8 mouse cellular contexts compared by ENCODE assay signal in the genomic region with DNA sequence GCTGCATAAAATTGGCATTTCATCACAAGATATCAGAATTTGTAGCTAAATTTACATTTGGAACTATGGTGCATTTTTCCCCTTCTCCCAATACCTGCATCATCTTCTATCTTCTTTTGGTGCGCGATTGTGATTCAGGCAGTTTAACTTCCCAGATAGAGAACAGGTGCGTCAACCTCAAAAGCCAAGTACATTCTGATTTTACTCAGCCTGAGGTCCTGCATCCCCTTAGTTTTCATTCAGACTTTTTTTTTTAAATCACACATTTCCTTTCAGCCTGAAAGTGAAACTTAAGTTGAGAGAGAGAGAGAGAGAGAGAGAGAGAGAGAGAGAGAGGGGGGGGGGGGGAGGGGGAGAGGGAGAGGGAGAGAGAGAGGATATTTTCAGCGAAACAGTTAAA. TPM values are rescaled to one million over a fixed set of nuclear protein-coding genes. Genes with fewer than 3 reads are reported as not detected.
DNase-seq lines count a peak whose midpoint lies in the region; ATAC-seq and TF ChIP-seq lines count a peak whose summit lies in the region.

No protein-coding gene starts in this region.

- 0 out of 2 replicates have a peak, but pooled peaks cover 3% of the 10 kb centered on the region for H3K4me1 ChIP-seq in heart, embryonic 10.5 days
- 0 out of 2 replicates have a peak, but pooled peaks cover 3% of the 10 kb centered on the region for H3K4me1 ChIP-seq in liver, postnatal 0 days (ENCODE audit: insufficient read depth)

- no peak for TF ChIP-seq EP300 in liver, postnatal 0 days (IDR thresholded peaks at IDR 0.05; ENCODE audit: low read depth)

- intact Hi-C loops in heart, postnatal 14 days (cut with DNase I): no loop called here

- no peak for DNase-seq in heart, embryonic 10.5 days (ENCODE audit: low spot score)
- no peak for DNase-seq in heart, postnatal 14 days
- no peak for DNase-seq in liver, postnatal 0 days
- DNase-seq in yolk sac, embryonic 10.5 days (ENCODE audit: low spot score): no peak
- no peak for DNase-seq in urinary bladder, postnatal 14 days (ENCODE audit: low spot score)
- no peak for DNase-seq in right cerebral cortex, postnatal 4 days

- H3K27me3 ChIP-seq in heart, embryonic 10.5 days (ENCODE audit: insufficient read depth, poor library complexity, severe bottlenecking): no peaks in the 10 kb centered on the region
- no peaks in the 10 kb centered on the region for H3K27me3 ChIP-seq in liver, postnatal 0 days (ENCODE audit: insufficient read depth, low read length)

- 49% methylated on average over 4 of the region's 4 CpGs for WGBS in heart, embryonic 10.5 days
- 40% methylated on average over 4 of the region's 4 CpGs for WGBS in liver, postnatal 0 days (ENCODE audit: insufficient replicate concordance)

- no peaks in the 10 kb centered on the region for H3K9me3 ChIP-seq in heart, embryonic 10.5 days
- H3K9me3 ChIP-seq in liver, postnatal 0 days (ENCODE audit: low read length): no peaks in the 10 kb centered on the region

- H3K4me2 ChIP-seq in liver, postnatal 0 days (ENCODE audit: low read depth, low read length): peak overlapping the region; percentile 77

- no peak for TF ChIP-seq CTCF in liver, postnatal 0 days (IDR thresholded peaks at IDR 0.05; ENCODE audit: low read depth)

- peak; percentile 61 for ATAC-seq in CD4-positive, CD25-positive, alpha-beta regulatory T cell, adult 4 months
- ATAC-seq in hematopoietic stem cell, adult 5-6 weeks (replicated peaks in 1 of 2; ENCODE audit: insufficient read depth in 1 of 2, low FRiP score in 2 of 2, low TSS enrichment in 1 of 2, low read depth in 1 of 2, poor library complexity in 2 of 2, severe bottlenecking in 2 of 2): peak; percentile 15 to 19; a peak in 1 of 4 replicates
- peak; percentile 33; the same call in 1 of the 2 replicates for ATAC-seq in liver, postnatal 0 days

- peak overlapping the region; percentile 55 for H3K4me3 ChIP-seq in heart, embryonic 10.5 days
- H3K4me3 ChIP-seq in liver, postnatal 0 days (ENCODE audit: low read depth, low read length): peak overlapping the region; percentile 63

- peak overlapping the region; percentile 77; the same call in 1 of the 2 replicates for H3K27ac ChIP-seq in heart, embryonic 10.5 days
- H3K27ac ChIP-seq in liver, postnatal 0 days (ENCODE audit: low read depth): peak overlapping the region; percentile 87

- H3K36me3 ChIP-seq in heart, embryonic 10.5 days: no peaks in the 10 kb centered on the region
- no peaks in the 10 kb centered on the region for H3K36me3 ChIP-seq in liver, postnatal 0 days (replicated peaks; ENCODE audit: insufficient read depth, low read length)

- H3K9ac ChIP-seq in liver, postnatal 0 days (replicated peaks): peak overlapping the region; percentile 61

RNA-seq across cellular contexts. Expression of a gene that starts 1.2 kb away (rescaled TPM):
- 0.79 and 1.6 TPM in 2 replicates for polyA plus RNA-seq in heart, embryonic 10.5 days (2016; fragmentation: Nextera tagmentation; extraction: Ambion mirVana)
- total RNA-seq in heart, postnatal 14 days (2021): 1 to 10 TPM; 5.8 to 6.7 TPM
- polyA plus RNA-seq in CD4-positive, CD25-positive, alpha-beta regulatory T cell, adult 4 months (2017; shearing (Covaris generic)): under 1 TPM; 0.79 to 0.93 TPM
- 2.1 and 7.0 TPM in 2 replicates for total RNA-seq in hematopoietic stem cell, adult 5-6 weeks (2017)
- polyA plus RNA-seq in liver, postnatal 0 days (2015; fragmentation: Nextera tagmentation; extraction: Ambion mirVana): 1.2 and 1.7 TPM in 2 replicates

RNA-seq across cellular contexts. Expression of a gene that starts 27.6 kb away (rescaled TPM):
- 7.7 and 8.8 TPM in 2 replicates for polyA plus RNA-seq in heart, embryonic 10.5 days (2016; fragmentation: Nextera tagmentation; extraction: Ambion mirVana)
- total RNA-seq in heart, postnatal 14 days (2021): 1 to 10 TPM; 3.3 to 3.7 TPM
- polyA plus RNA-seq in CD4-positive, CD25-positive, alpha-beta regulatory T cell, adult 4 months (2017; shearing (Covaris generic)): not detected
- total RNA-seq in hematopoietic stem cell, adult 5-6 weeks (2017): 0.31 TPM in 1 of 2 replicates, not detected in the other
- 1.5 and 2.1 TPM in 2 replicates for polyA plus RNA-seq in liver, postnatal 0 days (2015; fragmentation: Nextera tagmentation; extraction: Ambion mirVana)
